Mouse (Mus musculus) G1E (cell line): ENCODE data around the gene Ccdc51. TPM values are rescaled to one million over a fixed set of nuclear protein-coding genes. Genes with fewer than 3 reads are reported as not detected.

ENCODE experiments used
- ATAC-seq: 2 replicates; pipeline ENCODE4 v1.8.0; 2016; ENCODE audit warnings: mild to moderate bottlenecking; ENCODE audit not compliant: insufficient number of reproducible peaks, poor library complexity, low FRiP score, severe bottlenecking; ENCODE audit errors: extremely low read depth
- DNase-seq: peaks from one replicate; pipeline ENCODE4 v3.0.0; 2012; ENCODE audit warnings: low spot score
- H3K27me3 ChIP-seq: 2 replicates; pipeline ENCODE4 v1.6.1; 2012; ENCODE audit warnings: mild to moderate bottlenecking, low read length, inconsistent platforms; ENCODE audit not compliant: insufficient read depth
- H3K36me3 ChIP-seq: replicated peaks from 2 replicates; pipeline ENCODE3; 2012; ENCODE audit warnings: mild to moderate bottlenecking, inconsistent platforms
- H3K4me1 ChIP-seq: 2 replicates; pipeline ENCODE4 v1.6.1; 2012; ENCODE audit warnings: low read depth, low read length, inconsistent platforms, mixed read lengths; ENCODE audit not compliant: insufficient read depth
- H3K4me3 ChIP-seq: 2 replicates; pipeline ENCODE4 v1.5.1; 2012; ENCODE audit warnings: low read depth, mild to moderate bottlenecking, inconsistent platforms, low read length, moderate library complexity, mixed read lengths
- H3K9me3 ChIP-seq: replicated peaks from 2 replicates; pipeline ENCODE4 v1.6.1; 2012; ENCODE audit warnings: inconsistent platforms
- CTCF ChIP-seq: IDR thresholded peaks from 2 replicates; pipeline ENCODE4 v1.5.1; 2012; ENCODE audit warnings: low read depth, low read length, inconsistent platforms, mixed read lengths
- GATA1 ChIP-seq: IDR thresholded peaks from 2 replicates; pipeline ENCODE4 v1.6.1; 2012; ENCODE audit warnings: borderline replicate concordance, low read length, inconsistent platforms, mixed read lengths
- GATA2 ChIP-seq: IDR thresholded peaks from 2 replicates; pipeline ENCODE4 v1.6.1; 2012; ENCODE audit warnings: low read depth, low read length, inconsistent platforms, borderline replicate concordance
- POLR2AphosphoS5 ChIP-seq: IDR thresholded peaks from 2 replicates; pipeline ENCODE4 v1.6.1; 2012; ENCODE audit warnings: low read depth, low read length, inconsistent platforms; ENCODE audit not compliant: insufficient replicate concordance
- TAL1 ChIP-seq: conservative IDR thresholded peaks from 2 replicates; pipeline ENCODE4 v1.6.1; 2012; ENCODE audit warnings: low read depth, low read length, inconsistent platforms, mixed read lengths
- polyA plus RNA-seq: library from polyadenylated mRNA; stranded (reverse); fragments of >175 nt; gene quantifications from 2 replicates; pipeline ENCODE4 v1.2.3, GENCODE M21; 2012
- total RNA-seq, 2 experiments: library from RNA; stranded (forward) in 1 of 2; stranded (reverse) in 1 of 2; fragments of 200-1000 nt in 1 of 2; fragments of >200 nt in 1 of 2; fragmentation: Nextera tagmentation in 1 of 2; gene quantifications; 2 replicates each; pipeline ENCODE4 v1.2.3; 2014 to 2017

Gene Ccdc51
- total and polyA plus RNA-seq, 3 experiments: 5.0 to 16.8 (median 8.8) TPM

DNA sequence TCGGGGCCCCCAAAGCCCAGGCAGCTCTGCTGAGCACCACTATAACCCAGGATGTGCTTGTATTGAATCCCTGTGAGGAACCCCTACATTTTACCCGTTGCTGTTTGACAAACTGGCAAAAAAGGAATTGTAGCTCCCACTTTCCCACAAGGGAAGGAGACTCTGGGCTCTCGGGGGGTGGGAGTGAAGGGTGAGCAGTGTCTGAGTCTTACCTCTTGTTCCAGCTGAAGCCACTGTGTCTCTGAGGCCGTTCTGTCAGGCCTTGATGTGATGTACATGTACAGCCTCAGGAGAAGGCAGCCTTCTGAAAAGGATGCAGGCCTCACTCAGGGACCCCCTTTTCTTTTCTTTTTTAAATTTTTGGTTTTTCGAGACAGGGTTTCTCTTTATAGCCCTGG, 21.4 kb upstream of the Ccdc51 start:
- TF ChIP-seq POLR2AphosphoS5 (no peak), TAL1 (no peak), GATA1 (no peak), GATA2 (no peak), CTCF (no peak)
- peaks cover 46% of the 10 kb centered on the region for H3K4me1 ChIP-seq
- ATAC-seq (no peak), DNase-seq (no peak)
- H3K36me3 ChIP-seq: peaks cover 93% of the 10 kb centered on the region
- H3K9me3 ChIP-seq: no peaks in the 10 kb centered on the region
- H3K4me3 ChIP-seq: no peak overlapping the region
- H3K27me3 ChIP-seq: no peaks in the 10 kb centered on the region

- TF ChIP-seq GATA2 (no peak), CTCF (no peak), GATA1 (no peak), TAL1 (no peak), POLR2AphosphoS5 (no peak)
- Histone ChIP-seq H3K27me3 (no peaks in the 10 kb centered on the region), H3K9me3 (no peaks in the 10 kb centered on the region), H3K4me1 (peaks cover 28% of the 10 kb centered on the region), H3K4me3 (no peak overlapping the region), H3K36me3 (peaks cover 89% of the 10 kb centered on the region)
- ATAC-seq (no peak), DNase-seq (no peak)
Observed at GRCm38 (mm10) chr9:109068095-109068735, 14.1 kb upstream of the Ccdc51 start.

GRCm38 (mm10) chr9:109073661-109074573, 8.4 kb upstream of the Ccdc51 start, which contains the start of gene Atrip:
Gene Atrip (minus strand): TSS chr9:109074124.
- Histone ChIP-seq H3K4me1 (peaks cover 46% of the 10 kb centered on the region), H3K27me3 (no peaks in the 10 kb centered on the region), H3K4me3 (peak within 1 kb of the TSS; percentile 93), H3K36me3 (peaks cover 57% of the 10 kb centered on the region), H3K9me3 (no peaks in the 10 kb centered on the region)
- TF ChIP-seq TAL1: no peak
- no peak for TF ChIP-seq GATA2
- no peak for TF ChIP-seq GATA1
- no peak for TF ChIP-seq CTCF
- no peak for TF ChIP-seq POLR2AphosphoS5
- DNase-seq (peak; percentile 99), ATAC-seq (peak; percentile 94)

- ATAC-seq: no peak
- H3K4me3 ChIP-seq: no peak overlapping the region; the same call in 1 of the 2 replicates
- TF ChIP-seq POLR2AphosphoS5: no peak
- TF ChIP-seq GATA2: no peak
- H3K9me3 ChIP-seq: no peaks in the 10 kb centered on the region
- H3K4me1 ChIP-seq: peaks cover 42% of the 10 kb centered on the region
- H3K27me3 ChIP-seq: no peaks in the 10 kb centered on the region
- DNase-seq: no peak
- H3K36me3 ChIP-seq: peaks cover 55% of the 10 kb centered on the region
Observed at GRCm38 (mm10) chr9:109080516-109080915, 1.8 kb upstream of the Ccdc51 start.

DNA sequence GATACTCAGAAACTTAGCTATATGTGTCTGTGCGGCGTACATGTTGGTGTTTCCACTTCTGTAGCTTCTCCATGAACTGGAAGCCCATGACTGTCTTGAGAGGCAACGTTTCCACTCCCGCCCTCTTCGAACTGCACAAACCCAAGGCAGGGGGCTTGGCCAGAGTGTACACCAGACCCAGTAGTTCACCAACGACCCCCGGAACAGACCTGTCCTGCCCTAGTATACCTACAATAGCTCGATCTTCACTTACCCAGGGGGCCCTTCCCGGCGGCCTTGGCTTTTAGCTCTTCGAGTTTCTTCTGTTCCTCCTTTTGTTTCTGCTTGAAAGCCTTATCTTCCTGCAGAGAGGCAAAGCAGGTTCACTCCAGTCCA, 557 bp upstream of the Ccdc51 start:
- H3K27me3 ChIP-seq: no peaks in the 10 kb centered on the region
- H3K4me3 ChIP-seq: peak overlapping the region; percentile 85
- H3K9me3 ChIP-seq: no peaks in the 10 kb centered on the region
- H3K36me3 ChIP-seq: peaks cover 52% of the 10 kb centered on the region
- no peak for DNase-seq
- no peak for ATAC-seq
- H3K4me1 ChIP-seq: peaks cover 36% of the 10 kb centered on the region
- TF ChIP-seq POLR2AphosphoS5: no peak
- TF ChIP-seq CTCF: no peak
- TF ChIP-seq TAL1: no peak
- no peak for TF ChIP-seq GATA1
- no peak for TF ChIP-seq GATA2

DNA sequence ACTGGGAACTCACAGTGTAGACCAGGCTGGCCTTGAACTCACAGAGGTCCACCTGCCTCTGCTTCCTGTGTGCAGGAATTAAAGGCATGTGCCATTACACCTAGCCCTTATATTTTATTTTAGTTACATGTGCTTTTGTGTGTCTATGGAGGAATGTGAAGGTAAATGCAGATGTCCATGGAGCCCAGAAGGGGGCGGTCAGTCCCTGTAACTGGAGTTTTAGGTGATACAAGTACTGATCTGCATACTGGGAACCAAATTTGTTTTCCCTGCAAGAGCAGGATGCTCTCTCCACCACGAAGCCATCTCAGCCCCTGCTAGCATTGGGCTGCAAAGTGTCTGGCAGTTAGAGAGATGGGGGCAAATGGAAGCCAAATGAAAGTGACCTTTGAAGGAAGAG, 2.6 kb downstream of the Ccdc51 start:
- TF ChIP-seq TAL1: no peak
- no peak for TF ChIP-seq POLR2AphosphoS5
- TF ChIP-seq CTCF: no peak
- no peak for TF ChIP-seq GATA2
- TF ChIP-seq GATA1: no peak
- ATAC-seq: no peak
- DNase-seq: no peak
- H3K4me1 ChIP-seq: peaks cover 40% of the 10 kb centered on the region
- H3K36me3 ChIP-seq: peaks cover 59% of the 10 kb centered on the region
- no peak overlapping the region for H3K4me3 ChIP-seq
- no peaks in the 10 kb centered on the region for H3K9me3 ChIP-seq
- H3K27me3 ChIP-seq: no peaks in the 10 kb centered on the region

DNA sequence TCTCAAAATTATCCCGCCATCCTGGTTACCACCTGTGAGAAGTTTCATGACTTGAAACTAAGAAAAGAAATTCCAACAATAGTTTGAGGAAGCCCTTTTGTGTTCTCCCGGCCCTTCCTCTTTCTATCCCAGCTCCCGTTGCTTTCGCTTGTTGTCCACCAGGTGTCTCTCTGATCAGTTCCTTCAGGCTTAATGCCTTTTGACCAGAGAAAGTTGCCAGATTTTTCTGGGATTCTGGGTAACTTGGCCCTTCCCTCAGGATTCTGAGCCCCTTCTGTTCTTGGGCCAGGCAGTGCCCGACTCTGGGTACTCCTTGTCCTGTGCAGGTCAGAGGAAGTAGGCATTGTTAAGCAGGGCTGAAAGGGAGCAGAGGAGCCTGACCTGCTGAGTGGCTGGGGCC, 5.7 kb downstream of the Ccdc51 start:
- Histone ChIP-seq H3K9me3 (no peaks in the 10 kb centered on the region), H3K36me3 (peaks cover 77% of the 10 kb centered on the region), H3K4me1 (peaks cover 31% of the 10 kb centered on the region), H3K27me3 (no peaks in the 10 kb centered on the region), H3K4me3 (no peak overlapping the region)
- TF ChIP-seq GATA2 (no peak), GATA1 (no peak), POLR2AphosphoS5 (no peak), CTCF (no peak), TAL1 (no peak)
- ATAC-seq (no peak), DNase-seq (no peak)
